Mouse (Mus musculus) liver, embryonic 14.5 days (tissue): ENCODE measurements around the gene Adam8.

Source experiments
- CTCF ChIP-seq: IDR thresholded peaks from 2 replicates; pipeline ENCODE4 v1.5.1; 2016; ENCODE audit warnings: antibody characterized with exemption, low read depth, control low read depth
- EP300 ChIP-seq: IDR thresholded peaks from 2 replicates; pipeline ENCODE4 v1.6.1; 2016; ENCODE audit warnings: antibody characterized with exemption, low read depth

GRCm38 (mm10) chr7:139943674-139944281 is 48.6 kb downstream of the Adam8 start, which contains the start of gene Utf1:
- TF ChIP-seq EP300 (no peak), CTCF (no peak)
